Mouse (Mus musculus) A20 (cell line): ENCODE results near the gene Pak1ip1.
"Not testable (repeated sequence)": the region's sequence is repeated elsewhere in the genome, so short reads cannot be mapped to it uniquely, and the experiment has no call there.

ENCODE experiments used
- DNase-seq: peaks from one replicate; pipeline ENCODE4 v3.0.0-alpha.2; 2011; ENCODE audit warnings: low read depth, low spot score

The Pak1ip1 gene

DNA sequence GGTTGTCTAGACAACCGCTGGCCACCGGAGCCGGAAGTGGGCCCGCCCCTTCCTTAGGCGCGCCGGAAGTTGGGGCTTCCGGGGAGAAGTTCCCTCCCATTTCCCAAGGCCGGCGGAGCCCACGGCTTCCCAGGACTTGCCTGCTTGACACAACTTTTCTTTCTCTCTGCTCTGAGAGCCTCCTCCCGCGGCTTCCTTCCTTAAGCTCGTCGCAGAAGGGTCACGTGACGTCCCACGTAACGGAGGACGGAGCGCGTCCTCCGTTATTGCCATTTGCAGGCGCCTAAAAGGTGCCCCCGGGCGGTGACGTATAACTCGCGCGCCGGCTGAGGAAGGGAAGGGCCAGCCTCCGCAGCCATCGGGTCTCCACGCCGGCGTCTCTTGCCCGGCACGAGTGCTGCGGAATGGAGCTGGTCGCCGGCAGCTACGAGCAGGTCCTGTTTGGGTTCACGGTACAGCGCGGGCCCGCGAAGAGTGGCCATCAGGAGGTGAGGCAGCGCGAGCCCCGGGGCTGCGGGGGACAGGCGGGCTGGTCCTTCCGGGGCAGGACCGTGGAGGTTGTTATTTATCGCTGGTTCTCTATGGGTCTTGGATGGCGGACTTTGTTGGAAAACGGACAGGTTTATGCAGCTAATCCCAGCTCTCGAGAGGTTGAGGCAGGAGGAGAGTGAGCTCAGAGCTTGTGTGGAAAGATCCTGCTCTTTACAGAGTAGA, at the start of gene Pak1ip1:
Gene Pak1ip1, plus strand, starts transcription at position 98 of the 714 bp plus-strand sequence.
- DNase-seq, result peak; percentile 97

DNA sequence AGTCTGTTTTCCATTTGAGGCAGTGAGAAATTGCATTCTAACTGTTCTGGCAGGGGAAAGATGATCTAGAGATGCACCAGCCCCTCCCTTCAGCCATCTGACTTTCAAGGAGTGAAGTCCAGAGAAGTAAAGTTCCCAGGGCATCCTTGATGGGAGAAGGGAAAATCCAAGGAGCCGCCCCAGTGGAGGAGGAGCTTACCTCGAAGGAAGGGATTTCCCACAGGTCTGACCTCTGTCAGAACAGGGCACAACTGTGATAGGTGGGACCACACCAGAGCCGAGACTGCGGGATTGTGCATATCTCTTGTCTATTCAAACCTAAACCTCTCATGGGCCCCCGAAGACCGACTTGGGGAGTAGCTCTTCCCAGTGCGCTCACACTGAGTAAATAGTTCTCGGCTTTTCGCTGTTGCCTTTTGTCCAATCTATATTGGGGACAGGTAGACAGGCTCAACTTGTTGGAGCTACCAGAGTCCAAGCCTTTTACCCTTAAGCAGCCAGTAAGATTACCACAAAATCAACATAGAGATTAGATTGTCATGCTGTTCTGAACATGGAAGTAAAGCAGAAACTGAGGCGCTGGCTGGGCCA, 49.3 kb upstream of the Pak1ip1 start:
- DNase-seq, result no peak

DNA sequence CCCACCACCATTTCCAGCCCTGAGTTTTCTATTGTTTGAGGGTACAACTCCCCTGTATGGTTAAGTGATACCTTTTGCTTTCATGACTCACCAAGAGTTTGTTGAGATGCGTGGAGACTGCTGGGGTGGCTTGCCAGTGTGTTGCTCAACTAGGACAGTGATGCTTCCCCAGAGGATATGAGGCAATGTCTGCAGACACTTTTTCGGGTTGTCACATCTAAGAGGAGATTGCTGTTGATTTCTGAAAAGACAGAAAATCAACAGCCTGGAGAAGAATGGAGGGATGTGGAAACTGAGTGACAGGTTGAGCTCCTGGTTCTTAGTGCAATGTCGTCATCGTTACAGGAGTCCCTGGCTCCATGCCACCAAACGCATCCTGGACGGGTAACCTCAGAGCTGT, 47.6 kb upstream of the Pak1ip1 start:
- DNase-seq, result no peak

DNA sequence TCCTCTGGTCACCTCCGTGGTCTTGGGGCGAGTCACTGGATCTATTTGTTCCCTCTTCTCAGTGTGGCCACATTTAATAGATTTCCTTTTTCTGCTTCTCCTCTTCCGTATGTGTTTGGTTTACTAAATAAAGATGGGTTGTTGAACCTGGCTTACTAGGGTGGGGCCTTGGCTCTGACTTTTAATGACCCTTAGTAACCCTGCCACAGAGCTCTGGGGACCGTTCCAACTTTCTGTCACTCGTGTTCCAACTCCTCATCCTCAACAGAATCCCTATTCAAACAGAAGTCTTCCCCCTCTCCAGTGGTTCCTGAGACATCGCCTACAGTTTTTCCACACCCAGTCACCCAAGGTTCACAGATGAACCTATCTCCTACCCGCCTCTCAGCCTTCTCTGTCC, 45.0 kb upstream of the Pak1ip1 start:
- DNase-seq, result no peak

DNA sequence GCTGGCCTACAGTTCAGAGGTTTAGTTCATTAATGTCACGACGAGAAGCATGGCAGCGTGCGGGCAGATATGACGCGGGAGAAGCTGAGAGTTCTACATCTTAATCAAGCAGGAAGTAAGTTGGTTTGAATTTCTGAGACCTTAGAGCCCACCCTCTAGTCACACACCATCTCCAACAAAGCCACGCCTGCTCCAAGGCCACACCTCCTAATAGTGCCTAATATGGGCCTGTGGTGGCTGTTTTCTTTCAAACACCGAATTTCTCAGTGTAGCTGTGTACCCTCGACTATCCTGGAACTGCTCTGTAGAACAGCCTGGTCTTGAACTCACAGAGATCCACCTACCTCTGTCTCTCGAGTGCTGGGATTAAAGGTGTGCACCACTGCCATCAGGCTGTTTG, 33.2 kb upstream of the Pak1ip1 start:
- no peak for DNase-seq

DNA sequence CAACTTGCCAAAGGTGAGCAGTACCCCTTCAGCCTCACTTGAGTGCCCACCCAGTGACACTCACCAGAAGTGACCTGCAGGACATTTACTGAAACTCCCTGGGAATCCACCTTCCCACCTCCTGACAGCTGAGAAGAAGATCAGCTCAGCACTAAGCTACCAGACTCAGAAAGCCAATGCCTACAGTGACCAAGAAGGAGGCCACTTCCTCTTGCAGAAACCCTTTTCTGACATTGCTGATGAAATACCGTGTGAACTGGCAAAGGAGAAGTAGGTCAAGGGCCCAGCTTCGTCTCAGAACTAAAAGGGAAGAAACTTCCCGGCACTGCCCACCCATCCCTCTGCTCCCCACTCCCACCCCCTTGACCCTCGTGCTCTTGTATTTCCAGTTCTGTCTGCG, 32.3 kb upstream of the Pak1ip1 start:
- DNase-seq, result peak; percentile 19

DNA sequence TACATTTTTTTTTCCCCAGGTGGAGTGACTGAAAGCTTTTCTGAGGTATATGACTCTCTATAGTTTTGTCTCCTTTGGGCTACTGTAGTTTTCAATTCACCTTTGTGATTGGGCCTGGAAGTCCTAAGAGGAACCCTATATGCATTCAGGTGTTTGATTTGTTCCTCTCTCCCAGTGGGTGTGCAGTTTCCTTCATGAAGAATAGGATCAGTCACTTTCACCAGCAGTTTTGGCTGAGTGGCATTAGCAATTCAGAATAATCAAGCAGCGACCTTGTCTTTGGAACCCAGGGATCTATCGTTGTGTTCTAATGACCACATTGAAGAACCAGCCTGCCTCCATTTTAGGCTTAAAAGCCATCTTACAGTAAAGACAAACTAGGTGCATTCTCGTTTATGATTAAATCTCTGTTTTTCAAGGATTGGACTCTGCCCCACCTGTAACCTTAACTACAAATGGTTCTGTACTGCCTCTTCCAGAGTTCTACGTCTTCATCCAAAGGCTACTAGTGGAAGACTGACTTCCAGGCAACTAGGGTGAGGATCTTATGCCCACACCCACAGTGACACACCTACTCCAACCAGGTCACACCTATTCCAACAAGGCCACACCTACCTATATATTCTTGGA, 30.9 kb upstream of the Pak1ip1 start:
- no peak for DNase-seq

DNA sequence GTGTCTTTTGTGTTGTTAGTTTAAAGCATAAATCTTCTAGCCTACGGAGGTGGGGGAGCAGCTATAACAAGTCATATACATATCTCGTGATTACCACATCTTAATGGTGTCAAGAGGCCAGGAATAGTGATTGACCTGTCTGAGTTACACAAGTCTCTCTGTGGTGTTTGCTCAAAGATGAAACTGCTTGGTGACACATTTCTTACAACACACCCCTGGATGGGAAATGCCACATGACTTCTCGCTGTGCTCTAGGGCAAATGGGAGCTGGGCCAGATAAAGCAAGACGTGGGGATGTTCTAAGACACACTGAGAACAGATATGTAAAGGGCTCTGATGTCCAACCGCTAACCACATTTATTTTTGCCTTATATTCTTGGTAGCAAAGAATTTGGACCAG, 29.6 kb upstream of the Pak1ip1 start:
- DNase-seq, result no peak

DNA sequence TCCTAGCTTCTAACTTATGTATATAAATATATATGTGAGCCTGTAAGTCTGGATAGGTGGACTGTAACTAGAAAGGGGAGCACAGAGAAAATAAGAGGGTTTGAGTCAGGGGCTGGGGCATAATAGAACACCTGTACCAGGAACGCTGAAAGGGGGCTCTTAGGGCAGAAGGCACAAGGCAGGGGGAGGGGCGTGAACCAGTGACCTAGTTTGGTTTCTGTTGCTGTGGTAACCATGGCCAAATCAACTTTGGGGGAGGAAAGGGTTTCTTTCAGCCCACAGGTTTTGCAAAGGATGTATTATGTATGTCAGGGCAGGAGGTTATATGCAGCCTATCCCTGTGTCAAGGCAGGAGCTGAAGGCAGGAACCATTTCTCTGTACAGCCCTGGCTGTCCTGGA, 29.0 kb upstream of the Pak1ip1 start:
- DNase-seq, result no peak

DNA sequence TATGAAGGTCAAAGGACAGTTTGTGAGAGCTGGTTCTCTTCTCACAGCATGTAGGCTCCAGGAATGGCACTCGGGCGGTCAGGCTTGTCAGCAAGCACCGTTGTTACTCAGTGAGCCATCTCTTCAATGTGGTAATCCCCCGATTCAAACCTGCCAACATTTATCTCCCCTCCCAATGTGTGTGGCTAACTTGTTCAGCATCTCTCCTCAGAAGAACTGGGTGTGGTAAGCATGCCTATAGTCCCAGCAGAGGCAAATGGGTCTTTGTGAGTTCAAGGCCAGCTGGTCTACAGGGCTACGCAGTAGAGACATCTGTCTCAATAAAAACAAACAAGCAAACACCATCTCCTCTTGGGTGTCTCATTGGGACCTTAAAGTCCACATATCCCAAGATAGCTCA, 27.8 kb upstream of the Pak1ip1 start:
- no peak for DNase-seq

DNA sequence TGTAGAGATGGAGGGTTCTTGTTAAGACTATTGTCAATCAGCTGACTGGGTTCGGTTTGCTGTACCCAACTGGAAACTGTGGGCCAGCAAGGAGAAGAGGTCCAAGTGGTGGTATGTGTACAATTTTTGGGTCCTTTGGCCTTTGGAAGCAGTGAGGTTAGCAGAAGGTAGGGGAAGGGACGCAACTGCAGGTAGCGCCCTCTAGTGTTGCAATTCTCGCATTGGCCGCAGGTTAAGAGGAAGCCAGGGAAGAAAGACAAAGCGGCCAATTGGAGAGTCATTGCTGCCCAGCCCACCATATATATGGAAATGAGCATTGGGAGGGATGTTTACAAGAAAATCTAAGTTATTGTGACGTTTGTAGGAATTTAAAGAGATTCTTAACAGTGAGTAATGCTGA, 23.2 kb upstream of the Pak1ip1 start:
- DNase-seq, result peak; percentile 61

DNA sequence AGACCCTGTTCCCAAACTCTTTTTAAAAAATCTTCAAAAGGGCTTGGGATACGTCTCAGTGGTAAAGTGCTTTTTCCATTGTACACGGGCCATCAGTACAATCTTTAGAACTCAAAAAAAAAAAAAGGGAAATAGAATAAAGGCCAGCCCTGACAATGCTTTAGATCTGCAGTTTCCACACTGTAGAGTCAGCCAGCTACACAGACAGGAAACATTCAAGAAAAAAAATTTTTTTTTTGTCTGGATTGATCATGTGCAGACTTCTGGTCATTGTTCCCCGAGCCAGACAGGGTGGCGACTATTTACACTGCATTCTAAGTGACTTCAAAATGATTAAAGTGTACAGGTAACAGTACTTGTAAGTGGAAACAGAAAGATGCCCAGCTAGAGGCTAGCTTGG, 22.2 kb upstream of the Pak1ip1 start:
- no peak for DNase-seq

DNA sequence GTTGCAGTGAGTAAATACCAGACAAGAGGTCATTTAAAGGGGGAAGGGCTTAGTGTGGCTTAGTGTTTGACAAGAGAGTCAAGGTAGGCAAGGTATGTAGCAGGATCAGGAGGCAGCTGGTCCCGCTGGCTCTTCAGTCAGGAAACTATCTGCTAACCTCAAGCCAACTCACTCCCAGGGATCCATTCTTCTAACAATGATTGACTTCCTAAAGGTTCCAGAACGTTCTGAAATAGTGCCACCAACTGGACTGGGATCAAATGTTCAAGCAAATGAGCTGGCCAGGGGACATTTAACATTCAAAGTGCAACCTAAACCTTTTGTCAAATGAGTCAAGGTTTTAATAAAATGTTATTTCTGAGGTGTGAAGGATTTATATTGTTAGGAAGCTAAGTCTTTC, 21.5 kb upstream of the Pak1ip1 start:
- DNase-seq, result no peak

DNA sequence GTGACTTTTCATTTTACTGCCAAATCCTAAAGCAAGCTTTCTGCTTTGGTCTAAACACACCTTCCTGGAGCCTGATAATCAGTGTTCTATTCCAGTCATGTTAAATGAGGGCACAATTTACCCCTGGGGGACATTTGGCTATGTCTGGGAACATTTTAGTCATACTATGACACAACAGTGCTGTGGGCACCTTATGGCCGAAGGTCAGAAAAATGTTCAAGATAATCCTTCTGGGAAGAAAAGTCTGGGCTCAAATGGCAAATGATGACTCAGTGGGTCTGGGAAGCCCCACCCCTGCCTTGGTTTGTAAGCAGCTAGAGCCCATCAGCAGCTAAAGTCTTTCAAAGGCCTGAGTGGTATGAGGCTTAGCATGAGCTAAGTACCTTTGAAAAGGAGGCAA, 18.1 kb upstream of the Pak1ip1 start:
- DNase-seq, result no peak

DNA sequence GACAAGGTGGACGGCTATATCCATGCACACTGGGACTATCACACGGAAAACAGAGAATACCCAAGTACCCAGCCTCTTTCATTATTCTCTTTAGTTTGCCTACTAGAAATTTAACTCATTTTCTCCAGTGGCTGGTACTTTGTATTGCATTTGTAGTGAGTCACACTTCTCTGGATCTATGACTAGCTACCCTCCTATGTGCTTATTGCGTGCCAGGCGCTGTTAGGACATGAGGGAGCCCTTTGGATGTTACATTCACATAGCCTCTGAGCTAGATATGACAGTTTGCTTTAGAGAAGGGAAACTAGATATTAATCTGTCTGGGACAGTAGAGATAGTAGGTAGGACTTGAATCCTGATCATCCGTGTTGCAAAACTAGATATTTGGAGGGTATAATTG, 14.7 kb upstream of the Pak1ip1 start:
- no peak for DNase-seq

DNA sequence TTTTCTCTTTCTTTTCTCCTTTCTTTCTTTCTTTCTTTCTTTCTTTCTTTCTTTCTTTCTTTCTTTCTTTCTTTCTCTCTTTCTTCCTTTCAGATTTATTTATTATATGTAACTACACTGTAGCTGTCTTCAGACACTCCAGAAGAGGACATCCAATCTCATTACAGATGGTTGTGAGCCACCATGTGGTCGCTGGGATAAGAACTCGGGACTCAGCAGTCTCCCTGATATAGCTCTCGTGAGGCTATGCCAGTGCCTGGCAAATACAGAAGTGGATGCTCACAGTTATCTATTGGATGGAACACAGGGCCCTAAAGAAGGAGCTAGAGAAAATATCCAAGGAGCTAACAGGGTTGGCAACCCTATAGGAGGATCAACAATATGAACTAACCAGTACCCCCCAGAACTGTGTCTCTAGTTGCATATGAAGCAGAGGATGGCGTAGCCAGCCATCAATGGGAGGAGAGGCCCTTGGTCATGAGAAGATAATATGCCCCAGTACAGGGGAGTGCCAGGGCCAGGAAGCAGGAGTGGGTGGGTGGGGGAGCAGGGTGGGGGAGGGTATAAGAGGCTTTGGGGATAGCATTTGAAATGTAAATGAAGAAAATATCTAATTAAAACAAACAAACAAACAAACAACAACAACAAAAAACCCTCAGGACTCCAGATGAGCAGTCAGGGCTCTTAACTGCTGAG, 13.1 kb upstream of the Pak1ip1 start:
- not testable (repeated sequence) for DNase-seq

DNA sequence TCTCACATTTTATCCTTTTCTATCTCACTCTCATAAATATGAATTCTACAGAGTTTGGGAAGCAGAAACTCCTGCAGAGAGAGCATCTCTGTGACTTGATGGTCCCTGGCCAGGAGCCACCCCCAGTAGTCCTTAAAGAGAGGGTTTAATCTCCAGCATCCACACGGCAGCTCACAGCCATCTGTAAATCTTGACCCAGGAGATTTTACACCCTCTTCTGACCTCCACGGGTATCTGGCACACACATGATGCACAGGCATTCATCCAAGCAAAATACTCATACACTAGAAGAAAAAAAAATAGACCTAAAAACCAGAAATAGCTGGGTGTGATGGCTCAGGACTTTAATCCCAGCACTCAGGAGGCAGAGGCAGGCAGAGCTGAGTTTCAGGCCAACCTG, 12.4 kb upstream of the Pak1ip1 start:
- no peak for DNase-seq

DNA sequence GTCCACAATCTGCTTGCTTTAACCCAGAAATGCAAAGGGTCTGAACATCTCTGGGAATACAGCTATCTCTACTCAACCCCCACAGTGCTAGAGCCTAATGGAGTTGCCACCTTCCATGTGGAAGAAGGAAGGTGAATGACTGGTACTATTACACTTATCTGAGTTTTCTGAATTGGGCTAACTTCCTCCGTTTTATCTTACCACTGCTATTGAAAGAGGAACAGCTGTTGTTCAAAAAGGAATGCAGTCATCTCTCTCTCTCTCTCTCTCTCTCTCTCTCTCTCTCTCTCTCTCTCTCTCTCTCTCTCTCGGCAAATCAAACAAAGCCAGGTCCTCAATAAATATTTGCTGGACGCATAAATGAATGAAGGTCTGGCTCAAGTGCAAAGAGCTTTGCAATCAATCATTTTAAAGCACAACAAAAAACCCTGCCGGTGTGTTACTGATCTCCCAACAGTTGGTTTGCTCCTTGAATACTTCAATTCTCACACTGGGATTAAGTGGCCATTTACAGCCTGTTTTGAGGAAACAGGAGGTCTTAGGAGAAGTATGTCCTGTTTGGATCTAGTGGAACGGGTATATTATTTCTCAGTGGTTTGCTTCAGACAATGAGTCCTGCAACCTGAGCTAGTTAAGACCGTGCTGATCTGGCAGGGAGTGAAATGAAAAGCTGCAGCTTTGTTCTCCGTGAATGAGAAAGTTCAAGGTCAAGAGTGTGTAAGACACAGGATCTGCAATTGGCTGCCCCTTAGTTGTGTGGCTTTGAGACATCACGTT, 6.1 kb upstream of the Pak1ip1 start:
- DNase-seq, result no peak

DNA sequence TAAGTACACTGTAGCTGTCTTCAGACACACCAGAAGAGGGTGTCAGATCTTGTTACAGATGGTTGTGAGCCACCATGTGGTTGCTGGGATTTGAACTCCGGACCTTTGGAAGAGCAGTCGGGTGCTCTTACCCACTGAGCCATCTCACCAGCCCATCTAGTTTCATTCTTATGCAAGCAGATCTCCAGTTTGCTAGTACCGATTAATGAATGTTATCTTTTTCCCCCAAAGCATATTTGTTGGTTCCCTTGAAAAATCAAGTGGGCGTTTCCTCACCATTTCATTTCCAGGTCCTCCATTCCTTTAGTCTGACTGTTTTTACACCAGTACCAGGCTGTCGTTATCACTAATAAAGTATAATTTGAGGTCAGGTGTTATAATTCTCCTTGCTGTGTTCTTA, 2.3 kb upstream of the Pak1ip1 start:
- not testable (repeated sequence) for DNase-seq

DNA sequence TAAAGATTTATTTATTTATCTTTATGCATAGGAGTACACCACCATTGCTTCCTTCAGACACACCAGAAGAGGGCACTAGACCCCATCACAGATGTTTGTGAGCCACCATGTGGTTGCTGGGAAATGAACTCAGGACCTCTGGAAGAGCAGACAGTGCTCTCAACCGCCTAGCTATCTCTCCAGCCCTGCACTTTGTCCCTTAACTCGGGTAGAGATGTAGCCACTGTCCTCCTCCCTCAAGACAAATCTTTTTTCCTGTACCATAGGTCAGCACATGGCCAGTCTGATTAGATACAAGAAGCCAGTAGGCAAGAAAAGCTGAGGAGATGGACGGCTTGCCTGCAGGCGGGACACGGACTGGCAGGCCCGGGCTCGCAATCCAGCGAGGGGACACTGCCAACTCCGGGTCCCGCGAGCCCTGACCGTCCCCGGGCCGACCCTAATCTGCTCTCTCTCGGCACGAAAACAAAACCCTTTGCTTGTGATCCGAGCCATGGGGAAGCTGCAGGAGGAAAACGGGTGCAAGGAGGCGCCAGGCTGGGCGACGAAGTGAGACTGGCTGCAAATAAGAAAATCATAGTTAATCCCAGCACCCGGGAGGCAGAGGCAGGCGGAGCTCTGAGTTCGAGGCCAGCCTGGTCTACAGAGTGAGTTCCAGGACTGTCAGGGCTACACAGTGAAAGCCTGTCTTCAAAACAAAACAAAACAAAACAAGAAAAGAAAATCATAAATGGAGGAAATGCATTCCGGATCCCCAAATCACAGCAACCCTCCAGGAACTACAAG, 490 bp upstream of the Pak1ip1 start:
- DNase-seq, result peak; percentile 58

DNA sequence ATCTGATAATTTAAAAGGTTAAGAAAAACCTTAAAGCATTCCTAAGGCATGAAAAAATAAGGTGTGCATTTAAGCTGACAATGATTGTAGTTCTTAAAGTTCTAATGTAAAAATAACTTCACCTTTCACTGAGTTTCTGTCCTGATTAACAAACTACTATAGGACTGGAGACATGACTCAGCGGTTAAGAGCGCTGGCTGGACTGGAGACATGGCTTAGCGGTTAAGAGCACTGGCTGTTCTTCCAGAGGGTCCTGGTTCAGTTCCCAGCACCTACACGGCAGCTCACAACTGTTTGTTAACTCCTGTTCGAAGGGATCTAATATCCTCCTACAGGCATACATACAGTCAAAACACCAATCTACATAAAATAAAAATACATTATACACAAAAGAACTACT, 1.2 kb downstream of the Pak1ip1 start:
- DNase-seq, result no peak
